Mouse (Mus musculus) heart, postnatal 36 days (tissue): ENCODE measurements around the gene Tomm40l. TPM values are rescaled to one million over a fixed set of nuclear protein-coding genes. Genes with fewer than 3 reads are reported as not detected.
A peak's percentile ranks its signal among the peaks of the same experiment; 100 is the strongest.
"Not testable (repeated sequence)": the region's sequence is repeated elsewhere in the genome, so short reads cannot be mapped to it uniquely, and the experiment has no call there.

Experiments used
- DNase-seq, 2 experiments: peaks; one replicate each; pipeline ENCODE4 v3.0.0; 2021 to 2022
- intact Hi-C: fragments of 180-260 bp; cut with DNase I; formaldehyde crosslinking; loops from one replicate; pipeline ENCODE4 v1.15.1; 2025
- total RNA-seq, 2 experiments: library from RNA; stranded (reverse); gene quantifications; 2 replicates each; pipeline ENCODE4 v1.2.3; 2021

Tomm40l gene
- total RNA-seq, 2 experiments from 2014 or later, result 81.8 to 82.7 TPM

GRCm38 (mm10) chr1:171251594-171252324 is 29.4 kb upstream of the Tomm40l start:
- intact Hi-C loops, result no loop called here
- no peak for DNase-seq

DNA sequence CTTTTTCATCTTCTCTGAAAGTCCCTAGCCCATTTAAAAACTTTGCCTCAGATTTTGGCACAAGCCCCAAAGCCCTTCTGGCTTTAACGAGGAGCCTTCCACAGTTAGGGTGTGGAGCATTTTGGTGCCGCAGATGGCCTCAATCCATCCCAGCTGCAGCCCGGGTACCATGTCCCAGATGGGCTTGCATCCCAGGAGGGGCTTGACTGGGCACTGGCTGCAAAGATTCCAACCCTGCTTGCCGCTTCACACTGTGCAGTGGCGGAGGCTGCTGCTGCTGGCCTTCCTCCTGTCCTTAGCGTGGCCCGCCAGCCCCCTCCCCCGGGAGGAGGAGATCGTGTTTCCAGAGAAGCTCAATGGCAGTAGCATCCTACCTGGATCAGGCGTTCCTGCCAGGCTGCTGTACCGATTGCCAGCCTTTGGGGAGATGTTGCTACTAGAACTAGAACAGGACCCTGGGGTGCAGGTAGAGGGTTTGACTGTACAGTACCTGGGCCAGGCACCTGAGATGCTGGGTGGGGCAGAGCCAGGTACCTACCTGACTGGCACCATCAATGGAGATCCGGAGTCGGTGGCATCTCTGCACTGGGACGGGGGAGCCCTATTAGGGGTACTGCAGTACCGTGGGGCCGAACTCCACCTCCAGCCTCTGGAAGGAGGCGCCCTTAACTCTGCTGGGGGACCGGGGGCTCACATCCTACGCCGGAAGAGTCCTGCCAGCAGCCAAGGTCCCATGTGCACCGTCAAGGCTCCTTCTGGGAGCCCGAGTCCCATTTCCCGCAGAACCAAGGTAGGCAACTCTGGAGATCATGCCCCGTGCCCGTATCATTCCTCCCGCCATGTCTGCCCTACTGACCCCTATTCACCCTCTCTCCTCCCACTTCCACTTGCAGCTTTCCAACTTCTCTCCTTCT is 28.6 kb upstream of the Tomm40l start, which contains the start of gene Ndufs2:
Gene Ndufs2 (minus strand): TSS at position 709 of the 914 bp plus-strand sequence.
- intact Hi-C loops, result no loop called here

GRCm38 (mm10) chr1:171249913-171250600 is 27.7 kb upstream of the Tomm40l start, which contains the start of gene Adamts4:
Gene Adamts4 (plus strand): TSS chr1:171250421.
- intact Hi-C loops, result loop anchor here (5.0 kb wide), 1 partner anchor 82 kb away; no protein-coding TSS in a partner anchor
- DNase-seq, result peak; percentile 55 to 62

More for the DNA sequence above, 28.6 kb upstream of the Tomm40l start, which contains the start of gene Ndufs2:
- no peak for DNase-seq

DNA sequence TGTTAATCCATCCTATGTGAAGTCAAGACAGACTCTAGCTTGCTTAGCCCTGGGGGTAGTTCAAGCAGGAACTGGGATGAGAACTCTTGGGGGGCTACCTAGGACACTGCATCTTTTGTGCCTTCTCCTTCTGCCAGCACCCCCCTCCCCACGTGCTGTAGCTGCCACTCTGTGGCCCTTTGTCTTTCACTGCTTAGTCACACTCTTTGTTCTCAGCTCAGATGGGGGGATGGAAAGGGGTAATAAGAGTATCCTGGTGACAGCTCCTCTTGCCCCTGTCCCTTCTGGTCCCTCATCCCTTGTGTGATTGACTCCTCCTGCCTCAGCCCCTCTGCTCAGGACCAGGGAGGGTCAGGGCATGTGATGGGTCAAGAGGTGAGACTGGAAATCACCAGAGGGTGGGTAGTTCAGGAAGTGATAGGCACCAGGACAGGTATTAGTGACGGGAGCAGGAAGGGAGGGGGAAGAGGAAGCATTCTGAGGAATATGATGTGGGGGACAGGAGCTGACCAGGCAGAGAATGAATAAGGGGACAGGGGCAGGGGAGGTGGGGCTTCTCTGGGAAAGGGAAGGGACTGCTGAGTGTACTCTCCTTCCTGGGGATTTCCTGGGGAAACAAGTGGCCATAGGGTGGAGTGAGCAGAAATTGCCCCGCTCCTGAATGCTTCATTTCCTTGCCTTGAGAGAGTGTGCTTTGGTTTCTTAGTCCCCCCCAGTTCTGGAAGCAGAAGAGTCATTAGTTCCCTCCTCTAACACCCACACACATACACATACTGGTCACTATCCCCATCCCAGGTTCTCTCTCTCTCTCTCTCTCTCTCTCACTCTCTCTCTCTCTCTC is 26.3 kb upstream of the Tomm40l start:
- DNase-seq, result no peak
- intact Hi-C loops, result loop anchor here (5.0 kb wide), 1 partner anchor 84 kb away; no protein-coding TSS in a partner anchor

GRCm38 (mm10) chr1:171247916-171248315 is 25.6 kb upstream of the Tomm40l start:
- intact Hi-C loops, result loop anchor here (2.0 to 5.0 kb wide), 3 partner anchors 23 to 84 kb away; partner anchors contain the start of genes B4galt3 and Tomm40l
- DNase-seq, result no peak

DNA sequence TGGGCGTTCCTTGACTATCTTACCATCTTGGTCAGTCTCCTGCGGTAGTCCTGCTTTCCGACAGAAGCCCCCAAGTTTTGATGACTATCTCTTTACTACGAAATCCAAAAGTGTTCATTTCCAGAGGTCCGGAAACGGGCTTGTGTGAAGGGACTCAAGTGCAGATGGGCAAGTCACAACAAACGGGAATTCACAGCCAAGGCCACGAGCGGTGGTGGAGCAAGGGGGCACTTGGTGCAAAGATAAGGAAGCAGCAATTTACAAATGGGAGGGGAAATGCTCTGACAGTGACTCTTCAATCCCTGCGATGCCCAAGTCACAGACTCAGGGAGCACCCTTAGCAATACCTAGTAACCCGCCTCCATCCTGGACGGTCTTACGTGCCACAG is 25.1 kb upstream of the Tomm40l start:
- intact Hi-C loops, result loop anchor here (2.0 to 5.0 kb wide), 3 partner anchors 23 to 85 kb away; partner anchors contain the start of genes B4galt3 and Tomm40l
- no peak for DNase-seq

- intact Hi-C loops, result loop anchor here (2.0 to 5.0 kb wide), 3 partner anchors 24 to 85 kb away; partner anchors contain the start of genes B4galt3 and Tomm40l
- peak; percentile 96 to 97 for DNase-seq
Observed at GRCm38 (mm10) chr1:171246709-171247452, 24.6 kb upstream of the Tomm40l start.

- DNase-seq, result no peak
- intact Hi-C loops, result loop anchor here (5.0 kb wide), 1 partner anchor 87 kb away; no protein-coding TSS in a partner anchor
Observed at GRCm38 (mm10) chr1:171245353-171245752, 23.0 kb upstream of the Tomm40l start.

DNA sequence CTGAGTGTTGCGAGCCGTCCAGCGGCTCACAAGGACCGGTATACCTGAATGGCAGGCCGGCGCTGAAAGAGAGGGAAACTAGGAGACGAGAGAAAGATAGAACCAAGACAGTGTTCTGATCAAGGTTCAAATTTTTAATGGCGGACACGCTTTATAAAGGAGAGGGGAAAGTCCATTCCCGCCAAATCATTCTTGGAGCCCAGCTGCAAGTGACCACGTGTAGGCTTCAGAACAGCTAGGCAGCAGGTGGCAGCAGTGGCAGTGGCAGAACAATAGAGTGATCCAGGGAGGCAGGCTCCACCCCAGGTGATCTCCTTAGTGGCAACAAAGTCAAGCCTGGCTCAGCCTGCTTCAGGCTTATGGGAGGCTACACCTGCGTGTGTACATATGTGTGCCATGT is 19.6 kb upstream of the Tomm40l start:
- DNase-seq, intact Hi-C loops: not testable (repeated sequence)

DNA sequence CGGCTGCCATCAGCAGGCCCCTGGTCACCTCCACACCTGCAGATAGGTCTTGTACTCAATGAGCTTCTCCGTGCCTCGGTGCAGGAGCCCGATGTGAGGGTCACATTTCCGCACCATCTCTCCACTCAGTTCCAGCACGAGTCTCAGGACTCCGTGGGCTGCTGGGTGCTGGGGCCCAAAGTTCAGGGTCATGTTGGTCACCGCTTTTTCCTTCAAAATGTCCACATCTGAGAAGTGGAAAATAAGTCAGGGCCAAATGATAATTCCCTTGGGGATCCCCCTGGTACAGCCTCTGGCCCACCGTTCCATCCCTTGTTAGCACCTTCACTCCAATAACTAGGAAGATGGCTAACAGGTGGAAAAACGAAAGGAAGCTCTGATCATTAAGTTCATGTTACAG is 18.6 kb upstream of the Tomm40l start:
- intact Hi-C loops, result no loop called here

GRCm38 (mm10) chr1:171239992-171240744 is 17.9 kb upstream of the Tomm40l start:
- intact Hi-C loops, result no loop called here
- peak; percentile 52 to 56 for DNase-seq

More for the DNA sequence above, 18.6 kb upstream of the Tomm40l start:
- DNase-seq, result no peak

GRCm38 (mm10) chr1:171238463-171238862 is 16.1 kb upstream of the Tomm40l start:
- peak; percentile 58 to 63 for DNase-seq
- intact Hi-C loops, result no loop called here

GRCm38 (mm10) chr1:171237438-171237837 is 15.1 kb upstream of the Tomm40l start:
- no peak for DNase-seq
- intact Hi-C loops, result no loop called here

- intact Hi-C loops, result no loop called here
- no peak for DNase-seq
Observed at GRCm38 (mm10) chr1:171235791-171236190, 13.5 kb upstream of the Tomm40l start.

- DNase-seq, result no peak
- intact Hi-C loops, result no loop called here
Observed at GRCm38 (mm10) chr1:171234538-171234937, 12.2 kb upstream of the Tomm40l start.

- DNase-seq, result peak; percentile 49 to 52
- intact Hi-C loops, result no loop called here
Observed at GRCm38 (mm10) chr1:171234126-171234525, 11.8 kb upstream of the Tomm40l start, which contains the start of gene Fcer1g. Gene Fcer1g (minus strand): TSS chr1:171234365.

DNA sequence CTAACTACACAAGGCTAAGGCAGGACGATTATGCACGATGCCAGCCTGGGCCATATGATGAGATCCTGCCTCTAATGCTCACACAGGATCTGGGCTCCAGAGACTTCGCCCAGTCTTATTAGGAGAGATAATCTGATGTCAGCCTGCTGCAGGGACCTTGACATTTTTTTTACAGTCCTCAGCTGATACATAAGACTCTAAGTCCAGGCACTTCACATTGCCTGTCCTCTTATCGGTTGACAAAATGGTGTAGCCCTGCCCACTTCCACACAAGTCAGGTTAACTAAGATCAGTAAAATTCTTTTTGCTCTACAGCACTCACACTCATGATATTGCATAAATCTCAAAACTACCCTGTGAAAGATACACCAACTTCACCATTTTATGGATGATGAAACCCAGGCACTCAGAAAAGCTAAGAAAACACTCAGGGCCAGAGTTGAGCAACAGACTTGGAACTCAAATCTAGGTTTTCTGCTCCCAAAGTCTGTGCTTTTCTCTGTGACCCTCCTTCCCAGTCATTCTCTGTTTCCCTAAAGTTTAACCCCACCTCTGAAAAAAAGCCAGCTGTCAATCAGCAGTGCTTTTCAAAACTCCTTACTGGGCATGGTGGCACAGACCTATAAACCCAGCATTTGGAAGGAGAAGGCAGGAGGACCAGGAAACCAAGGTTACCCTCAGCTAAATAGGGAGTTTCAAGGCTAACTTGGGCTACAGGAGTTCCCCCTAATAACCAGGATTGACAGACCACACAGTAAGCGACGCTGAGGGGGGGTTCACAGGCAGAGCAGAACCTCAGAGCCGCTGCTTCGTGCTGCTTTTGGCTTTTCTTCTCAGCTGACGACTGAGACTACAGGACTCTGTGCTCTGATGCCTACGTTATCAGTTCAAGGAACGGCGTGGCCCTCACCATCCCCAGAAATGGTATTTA is 10.8 kb upstream of the Tomm40l start:
- intact Hi-C loops, result no loop called here
- no peak for DNase-seq
